Mouse (Mus musculus) liver, postnatal 0 days (tissue): Measurements from ENCODE around the gene Csrnp2. TPM values are rescaled to one million over a fixed set of nuclear protein-coding genes. Genes with fewer than 3 reads are reported as not detected.

Source experiments
- ATAC-seq: fragments of 200-750 bp; cut with Nextera tagmentation; 2 replicates; pipeline ENCODE4 v1.8.0; 2017; ENCODE audit warnings: mild to moderate bottlenecking, moderate library complexity
- DNase-seq: peaks from one replicate; pipeline ENCODE4 v3.0.0-alpha.2; 2016
- H3K27ac ChIP-seq: fragments of 300-500 bp; sonication (generic); 2 replicates; pipeline ENCODE4 v1.5.1; 2014; ENCODE audit warnings: antibody characterized with exemption, moderate library complexity, mild to moderate bottlenecking, low read depth
- H3K27me3 ChIP-seq: fragments of 300-500 bp; sonication (generic); 2 replicates; pipeline ENCODE4 v1.6.1; 2014; ENCODE audit warnings: low read length, control low read depth, mixed read lengths; ENCODE audit not compliant: insufficient read depth
- H3K36me3 ChIP-seq: fragments of 300-500 bp; sonication (generic); replicated peaks from 2 replicates; pipeline ENCODE4 v1.6.1; 2014; ENCODE audit warnings: mild to moderate bottlenecking, control low read depth, low read length, moderate library complexity, mixed read lengths; ENCODE audit not compliant: insufficient read depth
- H3K4me1 ChIP-seq: fragments of 300-500 bp; sonication (generic); 2 replicates; pipeline ENCODE4 v1.6.1; 2014; ENCODE audit warnings: antibody characterized with exemption, mild to moderate bottlenecking, control low read depth; ENCODE audit not compliant: insufficient read depth
- H3K4me2 ChIP-seq: fragments of 300-500 bp; sonication (generic); 2 replicates; pipeline ENCODE4 v1.6.1; 2014; ENCODE audit warnings: low read depth, mild to moderate bottlenecking, low read length, moderate library complexity, mixed read lengths
- H3K4me3 ChIP-seq: fragments of 300-500 bp; sonication (generic); 2 replicates; pipeline ENCODE4 v1.5.1; 2014; ENCODE audit warnings: low read depth, low read length
- H3K9ac ChIP-seq: fragments of 300-500 bp; sonication (generic); replicated peaks from 2 replicates; pipeline ENCODE4 v1.6.1; 2014; ENCODE audit warnings: mild to moderate bottlenecking, moderate library complexity
- H3K9me3 ChIP-seq: fragments of 300-500 bp; sonication (generic); 2 replicates; pipeline ENCODE4 v1.6.1; 2016; ENCODE audit warnings: mild to moderate bottlenecking, control low read depth, low read length, mixed read lengths
- CTCF ChIP-seq: sonication (generic); IDR thresholded peaks from 2 replicates; pipeline ENCODE4 v1.5.1; 2016; ENCODE audit warnings: antibody characterized with exemption, low read depth
- EP300 ChIP-seq: IDR thresholded peaks from 2 replicates; pipeline ENCODE4 v1.6.1; 2016; ENCODE audit warnings: antibody characterized with exemption, low read depth, mild to moderate bottlenecking
- WGBS: fragments of 180-500 bp; shearing (Covaris S2); extraction: QIAGEN DNeasy Blood & Tissue Kit; methylation state at CpG from one replicate; pipeline ENCODE4 v1.1.7; 2014; ENCODE audit not compliant: insufficient replicate concordance; 5-methylcytosine and 5-hydroxymethylcytosine counted together
- polyA plus RNA-seq: library from polyadenylated mRNA; unstranded; fragments of >200 nt; fragmentation: Nextera tagmentation; extraction: Ambion mirVana; gene quantifications from 2 replicates; pipeline ENCODE4 v1.2.1, GENCODE M21; 2015

Gene Csrnp2
- polyA plus RNA-seq, 1 experiment from 2014 or later, result 1.1 TPM

- Histone ChIP-seq H3K36me3 (no peaks in the 10 kb centered on the region), H3K27ac (no peak overlapping the region), H3K4me2 (no peak overlapping the region), H3K9me3 (no peaks in the 10 kb centered on the region), H3K27me3 (no peaks in the 10 kb centered on the region), H3K4me1 (peaks cover 11% of the 10 kb centered on the region), H3K4me3 (no peak overlapping the region), H3K9ac (no peak overlapping the region)
- WGBS, result 81% methylated on average over 5 of the region's 5 CpGs
- DNase-seq (no peak), ATAC-seq (no peak)
- no peak for TF ChIP-seq EP300
- no peak for TF ChIP-seq CTCF
Measured at GRCm38 (mm10) chr15:100462086-100462485, 33.2 kb downstream of the Csrnp2 start.

GRCm38 (mm10) chr15:100461646-100462045, 33.6 kb downstream of the Csrnp2 start:
- Histone ChIP-seq H3K27ac (0 out of 2 replicates have a peak overlapping the region, but pooled peaks have one; percentile 7), H3K4me3 (no peak overlapping the region), H3K36me3 (no peaks in the 10 kb centered on the region), H3K9me3 (no peaks in the 10 kb centered on the region), H3K4me1 (peaks cover 11% of the 10 kb centered on the region), H3K4me2 (peak overlapping the region; percentile 63; the same call in 1 of the 2 replicates), H3K27me3 (no peaks in the 10 kb centered on the region), H3K9ac (no peak overlapping the region)
- DNase-seq (no peak), ATAC-seq (no peak)
- WGBS, result 52% methylated on average over 9 of the region's 9 CpGs
- no peak for TF ChIP-seq EP300
- no peak for TF ChIP-seq CTCF

- DNase-seq, result peak; percentile 79
- H3K9me3 ChIP-seq, result no peaks in the 10 kb centered on the region
- WGBS, result 8% methylated on average over 12 of the region's 12 CpGs
- peaks cover 11% of the 10 kb centered on the region for H3K4me1 ChIP-seq
- peak overlapping the region; percentile 63 for H3K4me2 ChIP-seq
- no peak overlapping the region for H3K4me3 ChIP-seq
- no peaks in the 10 kb centered on the region for H3K27me3 ChIP-seq
- H3K27ac ChIP-seq, result no peak overlapping the region
- TF ChIP-seq EP300 (no peak), CTCF (no peak)
- peak; percentile 80 for ATAC-seq
- no peaks in the 10 kb centered on the region for H3K36me3 ChIP-seq
- H3K9ac ChIP-seq, result peak overlapping the region; percentile 8; the same call in 1 of the 2 replicates
Measured at GRCm38 (mm10) chr15:100460942-100461341, 34.3 kb downstream of the Csrnp2 start.

GRCm38 (mm10) chr15:100458055-100458454, 37.2 kb downstream of the Csrnp2 start:
- ATAC-seq, result peak; percentile 19; the same call in 1 of the 2 replicates
- peaks cover 11% of the 10 kb centered on the region for H3K4me1 ChIP-seq
- TF ChIP-seq EP300 (no peak), CTCF (peak; percentile 80)
- H3K27ac ChIP-seq, result no peak overlapping the region
- no peak overlapping the region for H3K4me3 ChIP-seq
- WGBS, result 26% methylated on average over 10 of the region's 10 CpGs
- H3K9me3 ChIP-seq, result no peaks in the 10 kb centered on the region
- H3K27me3 ChIP-seq, result no peaks in the 10 kb centered on the region
- H3K4me2 ChIP-seq, result no peak overlapping the region
- DNase-seq, result peak; percentile 84
- H3K36me3 ChIP-seq, result no peaks in the 10 kb centered on the region
- H3K9ac ChIP-seq, result no peak overlapping the region

GRCm38 (mm10) chr15:100457340-100457739, 37.9 kb downstream of the Csrnp2 start:
- no peaks in the 10 kb centered on the region for H3K36me3 ChIP-seq
- ATAC-seq, result peak; percentile 56
- H3K9me3 ChIP-seq, result no peaks in the 10 kb centered on the region
- TF ChIP-seq CTCF (peak; percentile 98), EP300 (no peak)
- peak overlapping the region; percentile 43; the same call in 1 of the 2 replicates for H3K4me2 ChIP-seq
- WGBS, result 7% methylated on average over 17 of the region's 17 CpGs
- H3K27me3 ChIP-seq, result no peaks in the 10 kb centered on the region
- H3K27ac ChIP-seq, result no peak overlapping the region
- peak; percentile 87 for DNase-seq
- H3K4me1 ChIP-seq, result peaks cover 11% of the 10 kb centered on the region
- no peak overlapping the region for H3K4me3 ChIP-seq
- no peak overlapping the region for H3K9ac ChIP-seq

- Histone ChIP-seq H3K9me3 (no peaks in the 10 kb centered on the region), H3K4me2 (no peak overlapping the region), H3K4me3 (no peak overlapping the region), H3K9ac (no peak overlapping the region), H3K27me3 (no peaks in the 10 kb centered on the region), H3K27ac (no peak overlapping the region), H3K36me3 (no peaks in the 10 kb centered on the region), H3K4me1 (peaks cover 11% of the 10 kb centered on the region)
- ATAC-seq, result no peak
- 71% methylated on average over 7 of the region's 7 CpGs for WGBS
- DNase-seq, result no peak
- TF ChIP-seq CTCF, result no peak
- TF ChIP-seq EP300, result no peak
Measured at GRCm38 (mm10) chr15:100456356-100456991, 38.8 kb downstream of the Csrnp2 start.
